Mouse (Mus musculus) ES-Bruce4 (cell line): ENCODE results near the gene Irs3. TPM values are rescaled to one million over a fixed set of nuclear protein-coding genes. Genes with fewer than 3 reads are reported as not detected.

Source experiments
- H3K27ac ChIP-seq: 2 replicates; pipeline ENCODE4 v1.5.1; 2012; ENCODE audit warnings: low read length, inconsistent platforms; ENCODE audit not compliant: insufficient read depth
- H3K27me3 ChIP-seq: 2 replicates; pipeline ENCODE4 v1.6.1; 2012; ENCODE audit warnings: mild to moderate bottlenecking, low read length, inconsistent platforms; ENCODE audit not compliant: control insufficient read depth, poor library complexity, insufficient read depth, severe bottlenecking
- H3K36me3 ChIP-seq: 2 replicates; pipeline ENCODE4 v1.6.1; 2012; ENCODE audit warnings: inconsistent platforms, mild to moderate bottlenecking, low read length, moderate library complexity; ENCODE audit not compliant: control insufficient read depth, poor library complexity, insufficient read depth, severe bottlenecking
- H3K4me1 ChIP-seq: one replicate; pipeline ENCODE4 v1.8.1; 2011; ENCODE audit warnings: low read length; ENCODE audit not compliant: control insufficient read depth, insufficient read depth
- H3K4me3 ChIP-seq: 2 replicates; pipeline ENCODE4 v1.5.1; 2011; ENCODE audit warnings: low read depth, mild to moderate bottlenecking, low read length
- H3K9ac ChIP-seq: 2 replicates; pipeline ENCODE4 v1.6.1; 2012; ENCODE audit warnings: low read depth, mild to moderate bottlenecking, inconsistent platforms; ENCODE audit not compliant: poor library complexity, severe bottlenecking
- H3K9me3 ChIP-seq: replicated peaks from 2 replicates; pipeline ENCODE4 v1.6.1; 2012; ENCODE audit warnings: mild to moderate bottlenecking, low read length, inconsistent platforms; ENCODE audit not compliant: control insufficient read depth, poor library complexity, insufficient read depth, severe bottlenecking
- CTCF ChIP-seq: IDR thresholded peaks from one replicate; pipeline ENCODE4 v1.8.1; 2011; ENCODE audit warnings: low read depth, low read length
- EP300 ChIP-seq: IDR thresholded peaks from 2 replicates; pipeline ENCODE4 v1.6.1; 2011; ENCODE audit warnings: low read depth, low read length; ENCODE audit not compliant: insufficient read depth
- POLR2A ChIP-seq: IDR thresholded peaks from one replicate; pipeline ENCODE4 v1.8.1; 2011; ENCODE audit warnings: low read length; ENCODE audit not compliant: insufficient read depth
- polyA plus RNA-seq: library from polyadenylated mRNA; stranded (reverse); fragments of >200 nt; gene quantifications from 2 replicates; pipeline ENCODE4 v1.2.4, GENCODE M21; 2011; ENCODE audit warnings: low read depth; ENCODE audit not compliant: missing spikeins, insufficient read depth, insufficient read length

The Irs3 gene
- polyA plus RNA-seq, 1 experiment = 1.5 TPM

GRCm38 (mm10) chr5:137600619-137601364, 44.7 kb downstream of the Irs3 start, which contains the start of gene Mospd3:
TSS of gene Mospd3 (minus strand) at chr5:137601058.
- Histone ChIP-seq H3K27ac (peak within 1 kb of the TSS; percentile 83), H3K36me3 (peaks cover 7% of the 10 kb centered on the region), H3K27me3 (no peaks in the 10 kb centered on the region), H3K4me1 (peaks cover 5% of the 10 kb centered on the region), H3K4me3 (peak within 1 kb of the TSS; percentile 98), H3K9me3 (no peaks in the 10 kb centered on the region), H3K9ac (peak within 1 kb of the TSS; percentile 90)
- TF ChIP-seq CTCF (no peak), EP300 (no peak), POLR2A (peak; percentile 91)

DNA sequence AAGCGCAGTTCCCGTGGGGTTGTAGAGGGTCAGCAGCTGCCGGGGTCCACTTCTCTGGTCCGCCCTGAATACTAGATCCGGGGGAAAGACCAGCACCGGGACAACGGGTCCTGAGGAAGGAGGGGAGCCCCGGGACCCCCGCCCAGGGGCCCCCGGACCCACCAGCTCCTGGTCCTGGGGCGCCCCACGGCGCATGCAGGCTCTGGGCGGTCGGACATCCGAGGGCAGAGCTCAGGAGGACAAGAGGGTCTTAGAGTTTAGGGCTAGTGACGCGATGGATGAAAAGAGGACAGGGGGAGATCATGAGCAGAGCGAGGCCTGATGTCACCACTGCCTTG, 45.3 kb downstream of the Irs3 start:
- Histone ChIP-seq H3K4me3 (peak overlapping the region; percentile 98), H3K27ac (no peak overlapping the region), H3K36me3 (peaks cover 4% of the 10 kb centered on the region; the same call in 1 of the 2 replicates), H3K27me3 (no peaks in the 10 kb centered on the region), H3K4me1 (peaks cover 5% of the 10 kb centered on the region), H3K9ac (peak overlapping the region; percentile 73), H3K9me3 (no peaks in the 10 kb centered on the region)
- peak; percentile 40 for TF ChIP-seq POLR2A
- TF ChIP-seq EP300 = 0 out of 2 replicates have a peak, but pooled peaks have one; percentile 14
- TF ChIP-seq CTCF = no peak

- Histone ChIP-seq H3K27ac (no peak overlapping the region), H3K4me1 (peaks cover 5% of the 10 kb centered on the region), H3K9me3 (no peaks in the 10 kb centered on the region), H3K27me3 (no peaks in the 10 kb centered on the region), H3K36me3 (peaks cover 3% of the 10 kb centered on the region; the same call in 1 of the 2 replicates), H3K4me3 (peak overlapping the region; percentile 98), H3K9ac (peak overlapping the region; percentile 73)
- TF ChIP-seq POLR2A (no peak), EP300 (no peak), CTCF (no peak)
Observed at GRCm38 (mm10) chr5:137599600-137599999, 45.9 kb downstream of the Irs3 start.

- Histone ChIP-seq H3K9ac (peak overlapping the region; percentile 88), H3K27ac (peak overlapping the region; percentile 22), H3K4me1 (peaks cover 5% of the 10 kb centered on the region), H3K27me3 (no peaks in the 10 kb centered on the region), H3K4me3 (peak overlapping the region; percentile 98; the same call in 1 of the 2 replicates), H3K36me3 (peaks cover 3% of the 10 kb centered on the region; the same call in 1 of the 2 replicates), H3K9me3 (no peaks in the 10 kb centered on the region)
- TF ChIP-seq POLR2A (no peak), EP300 (no peak), CTCF (no peak)
Observed at GRCm38 (mm10) chr5:137598100-137598826, 47.3 kb downstream of the Irs3 start.

DNA sequence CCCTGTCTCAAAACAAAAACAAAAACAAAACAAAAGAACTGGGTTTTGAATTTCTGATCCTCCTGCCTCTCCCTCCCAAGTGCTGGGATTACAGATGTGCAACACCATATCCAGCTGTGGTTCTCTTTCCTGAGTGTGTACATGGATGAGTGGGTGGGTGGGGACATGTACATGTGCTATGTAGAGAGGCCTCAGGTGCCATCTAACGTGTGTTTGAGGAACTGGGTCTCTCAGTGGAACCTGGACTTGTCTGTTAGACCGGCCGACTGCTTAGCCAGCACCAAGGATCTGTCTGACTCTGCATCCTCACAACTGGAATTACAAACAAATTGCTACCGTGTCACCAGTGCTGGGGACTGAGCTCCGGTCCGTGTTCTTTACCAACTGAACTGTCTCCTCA, 47.9 kb downstream of the Irs3 start:
- Histone ChIP-seq H3K9me3 (no peaks in the 10 kb centered on the region), H3K36me3 (no peaks in the 10 kb centered on the region), H3K9ac (peak overlapping the region; percentile 88), H3K27ac (peak overlapping the region; percentile 22), H3K4me3 (peak overlapping the region; percentile 98), H3K27me3 (no peaks in the 10 kb centered on the region), H3K4me1 (peaks cover 5% of the 10 kb centered on the region)
- no peak for TF ChIP-seq EP300
- no peak for TF ChIP-seq CTCF
- TF ChIP-seq POLR2A = no peak
